Mouse (Mus musculus) cerebellum, adult (tissue): Measurements from ENCODE around the gene Ibsp.

ENCODE experiments used
- ATAC-seq: cut with Nextera tagmentation; 2 replicates; pipeline ENCODE4 v1.9.2; 2017; ENCODE audit warnings: mild to moderate bottlenecking, moderate library complexity, mixed read lengths; ENCODE audit not compliant: insufficient number of reproducible peaks, low FRiP score, low TSS enrichment

Ibsp gene

DNA sequence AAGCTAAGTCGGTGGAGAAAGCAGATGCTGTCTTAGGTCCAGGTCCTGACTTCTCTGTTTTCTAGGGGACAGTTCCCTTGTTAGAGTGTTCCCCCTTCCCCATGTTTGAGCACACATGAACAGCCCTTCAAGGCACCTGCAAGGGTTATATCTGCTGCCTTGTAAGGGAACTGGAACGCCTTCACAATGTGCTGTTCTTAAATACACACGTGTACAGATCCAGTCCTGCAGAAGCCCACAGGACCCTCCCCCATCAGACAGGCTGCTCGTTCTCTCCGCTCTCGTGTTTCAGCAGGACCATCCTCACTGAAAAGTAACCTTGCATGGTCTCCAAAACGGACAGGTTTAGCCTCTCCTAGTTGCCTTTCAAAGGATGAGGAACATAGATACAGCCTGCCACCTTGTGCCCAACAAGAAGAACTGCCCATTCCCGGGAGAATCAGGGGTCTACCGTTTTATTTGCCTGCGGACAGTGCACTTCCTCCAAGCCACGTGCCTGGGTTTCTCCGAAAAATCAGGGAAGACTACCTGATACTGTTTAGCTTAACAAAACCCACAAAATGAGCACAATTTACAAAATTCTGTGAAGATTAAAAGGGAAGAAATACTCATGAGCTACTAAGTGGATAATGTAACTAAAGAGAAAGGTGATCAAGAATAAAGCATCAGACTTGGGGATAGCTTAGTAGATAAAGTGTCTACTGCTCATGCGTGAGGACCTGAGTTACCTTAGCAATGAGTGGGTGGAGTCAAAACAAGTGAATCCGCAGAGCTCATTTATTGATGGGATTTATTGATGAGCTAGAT is 40.9 kb downstream of the Ibsp start:
- ATAC-seq: no peak

- no peak for ATAC-seq
These were observed 41.5 kb downstream of the Ibsp start for GRCm38 (mm10) chr5:104340513-104340829.

GRCm38 (mm10) chr5:104342881-104343280 is 43.9 kb downstream of the Ibsp start:
- ATAC-seq: no peak

DNA sequence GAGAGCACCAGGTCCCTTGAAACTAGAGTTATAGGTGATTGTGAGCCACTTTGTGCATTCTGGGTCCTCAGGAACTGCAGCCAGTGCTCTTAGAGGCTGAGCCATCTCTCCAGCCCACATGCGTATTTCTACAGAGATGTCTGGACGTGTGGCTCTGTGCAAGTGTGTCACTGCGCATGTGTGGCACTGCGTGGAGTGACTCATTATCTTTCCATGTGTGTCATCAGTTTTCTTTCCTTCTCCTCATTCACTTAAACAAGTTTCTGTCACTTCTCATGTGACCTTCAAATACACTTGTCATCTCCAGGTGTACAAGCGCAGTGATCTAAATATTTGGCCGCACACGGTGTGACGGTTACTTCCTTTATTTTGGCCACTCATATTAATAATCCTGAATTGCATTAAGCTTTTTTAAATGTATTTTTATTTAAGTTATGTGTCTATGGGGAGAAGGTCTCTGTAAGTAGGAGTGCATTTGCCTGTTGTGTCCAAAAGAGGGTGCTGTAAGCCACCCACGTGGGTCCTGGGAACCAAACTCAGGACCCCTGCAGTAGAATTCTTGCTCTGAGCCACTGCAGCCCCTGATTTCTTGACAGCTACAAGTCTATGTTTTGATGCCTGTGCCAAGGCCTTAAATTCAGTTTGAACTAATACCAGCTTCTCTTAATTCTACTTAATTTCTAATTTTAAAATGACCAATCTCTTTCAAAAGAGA is 45.7 kb downstream of the Ibsp start:
- ATAC-seq: no peak

DNA sequence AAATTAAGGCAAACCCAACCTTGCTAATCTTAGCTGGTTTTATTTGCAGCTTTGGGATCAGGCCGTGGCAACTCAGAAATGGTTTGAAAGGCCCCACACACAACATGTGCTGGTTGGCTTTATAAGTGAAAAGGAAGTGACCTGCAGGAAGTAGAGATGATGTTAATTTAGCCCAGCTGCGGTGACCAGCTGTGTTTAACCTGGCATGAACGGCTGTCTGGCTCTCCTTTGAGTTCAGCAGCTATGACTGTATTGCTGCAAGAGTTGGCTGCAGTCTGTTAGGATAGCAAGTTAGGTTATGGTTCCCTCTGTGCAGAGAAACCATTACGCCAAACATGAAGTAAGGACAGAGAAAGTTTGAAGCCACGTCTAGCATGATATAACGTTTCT is 46.3 kb downstream of the Ibsp start:
- no peak for ATAC-seq

DNA sequence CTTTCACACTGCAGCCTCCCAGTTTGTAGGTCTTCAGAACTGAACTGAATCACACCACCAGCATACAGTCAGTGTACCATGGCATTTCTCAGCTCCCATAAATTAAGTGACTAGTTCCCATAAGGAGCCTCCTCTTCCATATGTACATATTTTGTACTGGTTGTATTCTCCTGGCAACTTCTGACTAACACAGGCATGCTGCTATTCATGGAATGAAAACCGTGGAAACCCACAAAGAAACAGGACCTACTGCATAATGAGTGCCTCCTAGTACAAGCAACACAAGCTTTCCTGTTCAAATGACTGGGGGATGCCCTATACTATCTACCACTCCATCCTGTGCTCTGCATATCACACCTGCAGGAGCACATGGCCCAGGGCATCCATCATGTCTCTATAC is 52.1 kb downstream of the Ibsp start:
- no peak for ATAC-seq

DNA sequence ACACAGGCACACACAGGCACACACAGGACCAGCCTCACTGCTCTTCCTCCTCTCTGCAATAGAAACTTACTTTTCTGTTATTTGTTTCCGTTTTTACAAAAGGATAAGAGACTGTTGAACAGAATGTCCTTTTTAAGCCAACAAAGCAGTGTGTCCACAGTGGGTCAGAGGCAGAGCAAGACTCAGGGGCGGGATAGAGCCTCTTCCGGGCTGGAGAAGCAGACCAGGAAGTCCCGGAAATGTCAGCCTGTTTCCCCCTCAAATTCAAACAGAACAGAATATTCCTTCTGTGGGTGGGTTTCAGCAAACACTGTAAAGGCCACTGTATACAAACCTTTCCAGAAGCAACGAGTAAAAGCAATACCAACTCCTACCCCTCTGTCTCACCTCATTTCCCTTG is 52.9 kb downstream of the Ibsp start:
- no peak for ATAC-seq

- no peak for ATAC-seq
These were observed 58.6 kb downstream of the Ibsp start for GRCm38 (mm10) chr5:104357575-104357974.

GRCm38 (mm10) chr5:104358592-104358991 is 59.6 kb downstream of the Ibsp start:
- no peak for ATAC-seq

DNA sequence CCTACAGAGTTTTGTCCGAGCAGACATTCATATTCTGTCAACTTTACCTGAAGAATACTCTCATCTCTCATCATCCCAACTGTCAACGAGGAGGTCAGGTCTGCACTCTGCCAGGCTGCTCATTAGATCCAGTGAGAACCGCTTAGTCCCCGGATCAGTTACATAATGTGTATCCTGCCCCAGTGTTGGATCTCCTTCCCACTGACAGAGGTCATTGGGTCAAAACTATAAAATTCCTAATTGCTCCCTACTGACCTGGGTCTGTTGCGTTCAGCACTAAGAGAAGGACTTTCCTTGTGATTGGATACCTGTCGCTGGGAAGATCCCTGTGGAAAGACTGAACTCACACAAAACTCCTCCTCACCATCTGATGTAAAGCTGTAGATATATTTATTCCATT is 60.3 kb downstream of the Ibsp start:
- ATAC-seq: no peak
